In the genomic region with DNA sequence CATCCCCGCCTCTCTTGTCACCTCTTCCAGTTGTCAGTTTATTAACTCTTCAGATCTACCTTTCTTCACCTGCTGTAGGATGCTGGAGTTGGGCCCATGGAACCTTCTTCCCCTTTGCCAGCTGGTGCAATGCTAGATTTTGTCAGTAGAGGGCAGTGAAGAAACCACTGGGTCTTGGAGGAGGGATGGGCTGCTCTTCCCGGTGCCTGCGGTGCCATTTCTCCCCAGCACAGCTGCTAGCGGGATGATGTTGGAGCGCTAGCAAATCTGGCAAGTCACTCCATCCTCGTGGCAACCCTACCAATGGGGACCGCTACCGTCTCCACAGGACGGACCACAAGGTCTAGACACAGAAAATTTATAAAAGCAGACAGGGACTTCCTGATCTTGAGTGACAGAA, we compare ENCODE assay signal across 8 mouse cellular contexts. TPM values are rescaled to one million over a fixed set of nuclear protein-coding genes. Genes with fewer than 3 reads are reported as not detected.
DNase-seq lines count a peak whose midpoint lies in the region; ATAC-seq lines count a peak whose summit lies in the region.

No protein-coding gene starts in this region.

- H3K4me1 ChIP-seq in hindbrain, embryonic 16.5 days (ENCODE audit: control insufficient read depth, insufficient read depth, low read depth, low read length) = peaks cover 6% of the 10 kb centered on the region

- peak overlapping the region; percentile 37 for H3K9ac ChIP-seq in hindbrain, embryonic 16.5 days (ENCODE audit: low read depth, low read length)

- peak overlapping the region; percentile 26 for H3K4me3 ChIP-seq in hindbrain, embryonic 16.5 days (ENCODE audit: low read length)

- DNase-seq in layer of hippocampus, adult 11-12 months (ENCODE audit: low spot score) = peak; percentile 77
- DNase-seq in layer of hippocampus, adult 9-10 months (ENCODE audit: low spot score) = no peak
- DNase-seq in cerebellum, postnatal 14 days = peak; percentile 84 to 89
- DNase-seq in frontal cortex, postnatal 14 days (ENCODE audit: low spot score in 2 of 2) = peak; percentile 63 to 67
- DNase-seq in left cerebral cortex, adult 18-20 months (ENCODE audit: low spot score in 2 of 2) = peak; percentile 76 to 82
- DNase-seq in skeletal muscle tissue, adult 2 months (ENCODE audit: low read depth, low spot score) = peak; percentile 53

- ATAC-seq in hindbrain, embryonic 16.5 days = peak; percentile 62
- ATAC-seq in megakaryocyte-erythroid progenitor cell, adult 5-6 weeks (replicated peaks; ENCODE audit: low FRiP score, low TSS enrichment, poor library complexity, severe bottlenecking) = peak; percentile 71; the same call in 1 of the 2 replicates

- H3K9me3 ChIP-seq in hindbrain, embryonic 16.5 days (ENCODE audit: control insufficient read depth, low read length) = no peaks in the 10 kb centered on the region

- peak overlapping the region; percentile 58 for H3K4me2 ChIP-seq in hindbrain, embryonic 16.5 days (ENCODE audit: low read length)

- H3K27ac ChIP-seq in hindbrain, embryonic 16.5 days (ENCODE audit: low read depth, low read length) = no peak overlapping the region

- WGBS in hindbrain, embryonic 16.5 days = 8% methylated on average over 9 of the region's 9 CpGs

- peaks cover 3% of the 10 kb centered on the region for H3K27me3 ChIP-seq in hindbrain, embryonic 16.5 days (replicated peaks; ENCODE audit: control insufficient read depth, insufficient read depth, low read length)

- H3K36me3 ChIP-seq in hindbrain, embryonic 16.5 days (ENCODE audit: control insufficient read depth, insufficient read depth, low read length) = no peaks in the 10 kb centered on the region

RNA-seq across cellular contexts. Expression of a gene that starts 13.3 kb away (rescaled TPM):
- 282 and 309 TPM in 2 replicates for polyA plus RNA-seq in hindbrain, embryonic 16.5 days (2015; fragmentation: Nextera tagmentation; extraction: Ambion mirVana)
- total RNA-seq in left cerebral cortex, adult 18-20 months (2021) = 100 to 1,000 TPM; 144 to 148 TPM
- 68.3 and 94.4 TPM in 2 replicates for total RNA-seq in megakaryocyte-erythroid progenitor cell, adult 5-6 weeks (2014; fragmentation: Nextera tagmentation)
- 175 and 216 TPM in 2 replicates for total RNA-seq in megakaryocyte-erythroid progenitor cell, adult 5-6 weeks (2017)
